Mouse (Mus musculus) ES-CJ7 (cell line): ENCODE measurements around the gene Add1.
A peak's percentile ranks its signal among the peaks of the same experiment; 100 is the strongest.

Experiments used
- DNase-seq: peaks from one replicate; pipeline ENCODE4 v3.0.0; 2011; ENCODE audit warnings: low read depth, low spot score

Gene Add1

GRCm38 (mm10) chr5:34670280-34670679 is 96.8 kb downstream of the Add1 start:
- peak; percentile 57 for DNase-seq
